Mouse (Mus musculus): Measurements from ENCODE around the gene Arl15. TPM values are rescaled to one million over a fixed set of nuclear protein-coding genes. Genes with fewer than 3 reads are reported as not detected.

Arl15 gene
- total and polyA plus RNA-seq, 3 experiments, result 3.2 to 9.6 (median 9.1) TPM

GRCm38 (mm10) chr13:113986864-113987562 lies 192.7 kb downstream of the Arl15 start:
- WGBS, result 72% methylated on average over 13 of the region's 13 CpGs
- intact Hi-C loops (cut with DNase I), result no loop called here
- Histone ChIP-seq H3K36me3 (ENCODE audit: control insufficient read depth, insufficient read depth, low read length) (no peaks in the 10 kb centered on the region), H3K9ac (ENCODE audit: low read depth, low read length) (no peak overlapping the region), H3K27me3 (ENCODE audit: control insufficient read depth, insufficient read depth, low read length) (no peaks in the 10 kb centered on the region), H3K4me1 (ENCODE audit: control insufficient read depth, insufficient read depth, low read length) (no peaks in the 10 kb centered on the region), H3K27ac (no peak overlapping the region), H3K4me3 (no peak overlapping the region), H3K79me2 (replicated peaks; ENCODE audit: control insufficient read depth, insufficient read depth, low read length) (no peaks in the 10 kb centered on the region)
- DNase-seq, result peak; percentile 34 to 52
- TF ChIP-seq POLR2A (IDR thresholded peaks at IDR 0.05; ENCODE audit: insufficient read depth, low read depth, low read length) (no peak), EP300 (IDR thresholded peaks at IDR 0.05; ENCODE audit: insufficient read depth, low read depth, low read length) (no peak), CTCF (IDR thresholded peaks at IDR 0.05) (no peak)

- intact Hi-C loops (cut with DNase I), result no loop called here
- H3K79me2 ChIP-seq (replicated peaks; ENCODE audit: control insufficient read depth, insufficient read depth, low read length), result no peaks in the 10 kb centered on the region
- H3K4me3 ChIP-seq, result no peak overlapping the region
- 90% methylated on average over 3 of the region's 3 CpGs for WGBS
- H3K4me1 ChIP-seq (ENCODE audit: control insufficient read depth, insufficient read depth, low read length), result peaks cover 1% of the 10 kb centered on the region; the same call in 1 of the 2 replicates
- TF ChIP-seq EP300 (IDR thresholded peaks at IDR 0.05; ENCODE audit: insufficient read depth, low read depth, low read length) (no peak), CTCF (IDR thresholded peaks at IDR 0.05) (no peak), POLR2A (IDR thresholded peaks at IDR 0.05; ENCODE audit: insufficient read depth, low read depth, low read length) (no peak)
- no peaks in the 10 kb centered on the region for H3K27me3 ChIP-seq (ENCODE audit: control insufficient read depth, insufficient read depth, low read length)
- no peak for DNase-seq
- no peak overlapping the region for H3K9ac ChIP-seq (ENCODE audit: low read depth, low read length)
- H3K27ac ChIP-seq, result no peak overlapping the region
- no peaks in the 10 kb centered on the region for H3K36me3 ChIP-seq (ENCODE audit: control insufficient read depth, insufficient read depth, low read length)
Observed at GRCm38 (mm10) chr13:113990247-113990646, 195.9 kb downstream of the Arl15 start.

GRCm38 (mm10) chr13:113990701-113991100 lies 196.4 kb downstream of the Arl15 start:
- 83% methylated on average over 10 of the region's 10 CpGs for WGBS
- DNase-seq, result no peak
- Histone ChIP-seq H3K36me3 (ENCODE audit: control insufficient read depth, insufficient read depth, low read length) (no peaks in the 10 kb centered on the region), H3K4me3 (no peak overlapping the region), H3K27me3 (ENCODE audit: control insufficient read depth, insufficient read depth, low read length) (no peaks in the 10 kb centered on the region), H3K79me2 (replicated peaks; ENCODE audit: control insufficient read depth, insufficient read depth, low read length) (no peaks in the 10 kb centered on the region), H3K27ac (no peak overlapping the region), H3K9ac (ENCODE audit: low read depth, low read length) (no peak overlapping the region), H3K4me1 (ENCODE audit: control insufficient read depth, insufficient read depth, low read length) (peaks cover 1% of the 10 kb centered on the region; the same call in 1 of the 2 replicates)
- intact Hi-C loops (cut with DNase I), result no loop called here
- TF ChIP-seq POLR2A (IDR thresholded peaks at IDR 0.05; ENCODE audit: insufficient read depth, low read depth, low read length), result no peak
- no peak for TF ChIP-seq CTCF (IDR thresholded peaks at IDR 0.05)
- no peak for TF ChIP-seq EP300 (IDR thresholded peaks at IDR 0.05; ENCODE audit: insufficient read depth, low read depth, low read length)

- no peak overlapping the region for H3K27ac ChIP-seq
- H3K9ac ChIP-seq (ENCODE audit: low read depth, low read length), result no peak overlapping the region
- TF ChIP-seq CTCF (IDR thresholded peaks at IDR 0.05) (no peak), EP300 (IDR thresholded peaks at IDR 0.05; ENCODE audit: insufficient read depth, low read depth, low read length) (no peak), POLR2A (IDR thresholded peaks at IDR 0.05; ENCODE audit: insufficient read depth, low read depth, low read length) (no peak)
- no peaks in the 10 kb centered on the region for H3K36me3 ChIP-seq (ENCODE audit: control insufficient read depth, insufficient read depth, low read length)
- no peaks in the 10 kb centered on the region for H3K27me3 ChIP-seq (ENCODE audit: control insufficient read depth, insufficient read depth, low read length)
- no peak overlapping the region for H3K4me3 ChIP-seq
- no peaks in the 10 kb centered on the region for H3K79me2 ChIP-seq (replicated peaks; ENCODE audit: control insufficient read depth, insufficient read depth, low read length)
- intact Hi-C loops (cut with DNase I), result no loop called here
- WGBS, result 89% methylated on average over 2 of the region's 2 CpGs
- DNase-seq, result no peak
- peaks cover 1% of the 10 kb centered on the region; the same call in 1 of the 2 replicates for H3K4me1 ChIP-seq (ENCODE audit: control insufficient read depth, insufficient read depth, low read length)
Observed at GRCm38 (mm10) chr13:113993066-113993465, 198.8 kb downstream of the Arl15 start.

GRCm38 (mm10) chr13:113994586-113994985 lies 200.3 kb downstream of the Arl15 start:
- intact Hi-C loops (cut with DNase I), result no loop called here
- no peak overlapping the region for H3K4me3 ChIP-seq
- no peaks in the 10 kb centered on the region for H3K36me3 ChIP-seq (ENCODE audit: control insufficient read depth, insufficient read depth, low read length)
- no peaks in the 10 kb centered on the region for H3K79me2 ChIP-seq (replicated peaks; ENCODE audit: control insufficient read depth, insufficient read depth, low read length)
- peaks cover 1% of the 10 kb centered on the region; the same call in 1 of the 2 replicates for H3K4me1 ChIP-seq (ENCODE audit: control insufficient read depth, insufficient read depth, low read length)
- WGBS, result 70% methylated on average over 6 of the region's 6 CpGs
- H3K27ac ChIP-seq, result no peak overlapping the region
- TF ChIP-seq POLR2A (IDR thresholded peaks at IDR 0.05; ENCODE audit: insufficient read depth, low read depth, low read length), result no peak
- no peak for TF ChIP-seq CTCF (IDR thresholded peaks at IDR 0.05)
- TF ChIP-seq EP300 (IDR thresholded peaks at IDR 0.05; ENCODE audit: insufficient read depth, low read depth, low read length), result no peak
- H3K9ac ChIP-seq (ENCODE audit: low read depth, low read length), result no peak overlapping the region
- H3K27me3 ChIP-seq (ENCODE audit: control insufficient read depth, insufficient read depth, low read length), result no peaks in the 10 kb centered on the region
- no peak for DNase-seq

GRCm38 (mm10) chr13:113995490-113996236 lies 201.4 kb downstream of the Arl15 start:
- no peak overlapping the region for H3K4me3 ChIP-seq

More at GRCm38 (mm10) chr13:113995490-113996236, 201.4 kb downstream of the Arl15 start:
- intact Hi-C loops (cut with DNase I), result no loop called here
- H3K79me2 ChIP-seq (replicated peaks; ENCODE audit: control insufficient read depth, insufficient read depth, low read length), result no peaks in the 10 kb centered on the region
- H3K9ac ChIP-seq (ENCODE audit: low read depth, low read length), result no peak overlapping the region
- no peak for DNase-seq
- TF ChIP-seq CTCF (IDR thresholded peaks at IDR 0.05) (no peak), POLR2A (IDR thresholded peaks at IDR 0.05; ENCODE audit: insufficient read depth, low read depth, low read length) (no peak), EP300 (IDR thresholded peaks at IDR 0.05; ENCODE audit: insufficient read depth, low read depth, low read length) (no peak)
- H3K27me3 ChIP-seq (ENCODE audit: control insufficient read depth, insufficient read depth, low read length), result no peaks in the 10 kb centered on the region
- H3K27ac ChIP-seq, result no peak overlapping the region
- peaks cover 1% of the 10 kb centered on the region; the same call in 1 of the 2 replicates for H3K4me1 ChIP-seq (ENCODE audit: control insufficient read depth, insufficient read depth, low read length)
- 92% methylated on average over 9 of the region's 9 CpGs for WGBS
- no peaks in the 10 kb centered on the region for H3K36me3 ChIP-seq (ENCODE audit: control insufficient read depth, insufficient read depth, low read length)

All from heart, adult 2 months (tissue).